Mouse (Mus musculus) erythroid progenitor cell, adult 5-6 weeks (primary cell): Measurements from ENCODE around the gene Pidd1. TPM values are rescaled to one million over a fixed set of nuclear protein-coding genes. Genes with fewer than 3 reads are reported as not detected.

Experiments used
- ATAC-seq: replicated peaks from 2 replicates; pipeline ENCODE4 v1.8.0; 2016; ENCODE audit warnings: moderate number of reproducible peaks, mild to moderate bottlenecking, moderate TSS enrichment, inconsistent platforms; ENCODE audit not compliant: poor library complexity, low FRiP score, severe bottlenecking
- total RNA-seq, 2 experiments: library from RNA; stranded (forward) in 1 of 2; stranded (reverse) in 1 of 2; fragments of 150-400 nt in 1 of 2; fragments of 186-747, 209-891 nt in 1 of 2; gene quantifications; 2 replicates each; pipeline versions ENCODE4 v1.2.3 to v1.2.4; 2015 to 2017; ENCODE audit warnings: low replicate concordance in 2 of 2

Gene Pidd1
- total RNA-seq, 2 experiments from 2014 or later = 19.1 to 34.4 TPM

GRCm38 (mm10) chr7:141475011-141475804 is 31.4 kb upstream of the Pidd1 start, which contains the start of the genes Polr2l and Tspan4:
Gene Polr2l, minus strand, starts transcription at chr7:141475132.
Gene Tspan4, plus strand, starts transcription at chr7:141475240.
- peak; percentile 85 for ATAC-seq

- ATAC-seq = no peak
Measured at GRCm38 (mm10) chr7:141474160-141474559, 30.3 kb upstream of the Pidd1 start.

- ATAC-seq = no peak
Measured at GRCm38 (mm10) chr7:141472763-141473162, 28.9 kb upstream of the Pidd1 start.

GRCm38 (mm10) chr7:141472226-141472625 is 28.4 kb upstream of the Pidd1 start:
- ATAC-seq = no peak

GRCm38 (mm10) chr7:141471236-141471635 is 27.4 kb upstream of the Pidd1 start:
- no peak for ATAC-seq

- no peak for ATAC-seq
Measured at GRCm38 (mm10) chr7:141470637-141470944, 26.8 kb upstream of the Pidd1 start.

GRCm38 (mm10) chr7:141469901-141470636 is 26.2 kb upstream of the Pidd1 start:
- ATAC-seq = no peak

- no peak for ATAC-seq
Measured at GRCm38 (mm10) chr7:141469352-141469751, 25.5 kb upstream of the Pidd1 start.

GRCm38 (mm10) chr7:141468522-141469211 is 24.8 kb upstream of the Pidd1 start:
- peak; percentile 70 for ATAC-seq

- 0 out of 2 replicates have a peak, but pooled peaks have one; percentile 15 for ATAC-seq
Measured at GRCm38 (mm10) chr7:141468164-141468521, 24.3 kb upstream of the Pidd1 start.

GRCm38 (mm10) chr7:141467230-141468030 is 23.6 kb upstream of the Pidd1 start, which contains the start of gene Cd151:
Gene Cd151, plus strand, starts transcription at chr7:141467392.
- peak; percentile 73 for ATAC-seq

- ATAC-seq = 0 out of 2 replicates have a peak, but pooled peaks have one; percentile 2
Measured at GRCm38 (mm10) chr7:141466607-141467148, 22.9 kb upstream of the Pidd1 start.

- no peak for ATAC-seq
Measured at GRCm38 (mm10) chr7:141466045-141466394, 22.2 kb upstream of the Pidd1 start.

- no peak for ATAC-seq
Measured at GRCm38 (mm10) chr7:141465388-141466044, 21.7 kb upstream of the Pidd1 start.

- ATAC-seq = no peak
Measured at GRCm38 (mm10) chr7:141464603-141465201, 20.9 kb upstream of the Pidd1 start.

- no peak for ATAC-seq
Measured at GRCm38 (mm10) chr7:141463824-141464602, 20.2 kb upstream of the Pidd1 start.

- ATAC-seq = no peak
Measured at GRCm38 (mm10) chr7:141462333-141462821, 18.6 kb upstream of the Pidd1 start.
